Mouse (Mus musculus) CH12.LX (cell line): ENCODE data around the gene Cdv3. TPM values are rescaled to one million over a fixed set of nuclear protein-coding genes. Genes with fewer than 3 reads are reported as not detected.

Experiments
- DNase-seq: peaks from one replicate; pipeline ENCODE4 v3.0.0-alpha.2; 2013; ENCODE audit errors: extremely low read depth
- H3K27ac ChIP-seq: 2 replicates; pipeline ENCODE4 v1.5.1; 2012; ENCODE audit warnings: low read depth, mild to moderate bottlenecking, control low read depth, moderate library complexity; ENCODE audit not compliant: insufficient read depth
- H3K27me3 ChIP-seq: replicated peaks from 2 replicates; pipeline ENCODE3; 2012; ENCODE audit warnings: inconsistent platforms
- H3K36me3 ChIP-seq, 2 experiments: replicated peaks in 1 of 2; 2 replicates each; pipeline versions ENCODE3 to v1.6.1; 2012; ENCODE audit warnings: inconsistent platforms in 1 of 2, low read length in 1 of 2, mild to moderate bottlenecking in 1 of 2, mixed read lengths in 1 of 2, moderate library complexity in 1 of 2; ENCODE audit not compliant: control insufficient read depth in 1 of 2, insufficient read depth in 1 of 2
- H3K4me1 ChIP-seq, 2 experiments: 2 replicates each; pipeline ENCODE4 v1.6.1; 2012; ENCODE audit warnings: inconsistent platforms in 1 of 2, moderate library complexity in 1 of 2; ENCODE audit not compliant: insufficient read depth in 2 of 2, control insufficient read depth in 1 of 2
- H3K4me2 ChIP-seq: 2 replicates; pipeline ENCODE4 v1.6.1; 2012; ENCODE audit warnings: low read depth, mild to moderate bottlenecking, control low read depth; ENCODE audit not compliant: poor library complexity, insufficient read depth, severe bottlenecking
- H3K4me3 ChIP-seq, 3 experiments: fragments of 150-350 bp in 1 of 3; sonication (generic) in 1 of 3; replicated peaks in 1 of 3; 2 replicates each; pipeline versions ENCODE3 to v1.5.1; 2011 to 2012; ENCODE audit warnings: low read depth in 2 of 3, low read length in 2 of 3, mild to moderate bottlenecking in 2 of 3, moderate library complexity in 2 of 3, control low read depth in 1 of 3, improper control_type of control experiment in 1 of 3, inconsistent platforms in 1 of 3, mixed read lengths in 1 of 3; ENCODE audit not compliant: poor library complexity in 1 of 3
- H3K79me2 ChIP-seq: replicated peaks from 2 replicates; pipeline ENCODE4 v1.6.1; 2012; ENCODE audit warnings: mild to moderate bottlenecking, moderate library complexity; ENCODE audit not compliant: control insufficient read depth, poor library complexity, insufficient read depth, severe bottlenecking; ENCODE audit errors: extremely low read depth
- H3K9ac ChIP-seq: 2 replicates; pipeline ENCODE4 v1.6.1; 2012; ENCODE audit warnings: low read depth, mild to moderate bottlenecking, control low read depth, moderate library complexity; ENCODE audit not compliant: insufficient read depth
- H3K9me3 ChIP-seq: replicated peaks from 2 replicates; pipeline ENCODE3; 2012; ENCODE audit warnings: low read length, inconsistent platforms, mixed read lengths
- BHLHE40 ChIP-seq: IDR thresholded peaks from 2 replicates; pipeline ENCODE4 v1.6.1; 2011; ENCODE audit warnings: mild to moderate bottlenecking, low read depth, low read length, improper control_type of control experiment
- EP300 ChIP-seq: IDR thresholded peaks from 2 replicates; pipeline ENCODE4 v1.6.1; 2011; ENCODE audit warnings: low read length, improper control_type of control experiment
- ETS1 ChIP-seq: conservative IDR thresholded peaks from 2 replicates; pipeline ENCODE4 v1.6.1; 2012; ENCODE audit warnings: low read depth, mild to moderate bottlenecking, inconsistent platforms, low read length, improper control_type of control experiment, moderate library complexity
- IRF4 ChIP-seq: IDR thresholded peaks from 2 replicates; pipeline ENCODE4 v1.6.1; 2014; ENCODE audit warnings: low read depth, mild to moderate bottlenecking, inconsistent platforms, low read length, improper control_type of control experiment
- JUND ChIP-seq: conservative IDR thresholded peaks from 2 replicates; pipeline ENCODE4 v1.6.1; 2011; ENCODE audit warnings: low read depth, low read length, improper control_type of control experiment
- MAX ChIP-seq: IDR thresholded peaks from 2 replicates; pipeline ENCODE4 v1.6.1; 2011; ENCODE audit warnings: low read length, improper control_type of control experiment
- NELFE ChIP-seq: IDR thresholded peaks from 2 replicates; pipeline ENCODE4 v1.6.1; 2011; ENCODE audit warnings: low read depth, low read length, improper control_type of control experiment
- NRF1 ChIP-seq: IDR thresholded peaks from 2 replicates; pipeline ENCODE4 v1.6.1; 2014; ENCODE audit warnings: low read depth, mild to moderate bottlenecking, inconsistent platforms, low read length, improper control_type of control experiment, moderate library complexity
- PAX5 ChIP-seq: IDR thresholded peaks from 2 replicates; pipeline ENCODE4 v1.6.1; 2012; ENCODE audit warnings: low read length, inconsistent platforms, mixed read lengths
- SMC3 ChIP-seq: IDR thresholded peaks from 2 replicates; pipeline ENCODE4 v1.6.1; 2011; ENCODE audit warnings: low read depth, low read length, improper control_type of control experiment
- TCF12 ChIP-seq: IDR thresholded peaks from 2 replicates; pipeline ENCODE4 v1.6.1; 2014; ENCODE audit warnings: low read depth, mild to moderate bottlenecking, inconsistent platforms, low read length, improper control_type of control experiment
- USF1 ChIP-seq: IDR thresholded peaks from 2 replicates; pipeline ENCODE4 v1.6.1; 2014; ENCODE audit warnings: low read depth, mild to moderate bottlenecking, inconsistent platforms, low read length, improper control_type of control experiment
- ZKSCAN1 ChIP-seq: IDR thresholded peaks from 2 replicates; pipeline ENCODE4 v1.6.1; 2012; ENCODE audit warnings: low read depth, inconsistent platforms, low read length, improper control_type of control experiment, borderline replicate concordance
- dilution Hi-C: fragments of 300-500 bp; cut with MboI; formaldehyde crosslinking; loops from 2 replicates; pipeline ENCODE4 v1.14.3; 2020; ENCODE audit warnings: low sequenced_read_pairs; ENCODE audit not compliant: extremely low pct_unique_long_range_greater_than_20kb, extremely low pct_ligation_motif_present
- in situ Hi-C: fragments of 300-500 bp; cut with MboI; formaldehyde crosslinking; loops from 3 replicates; pipeline ENCODE4 v1.14.3; 2019; ENCODE audit warnings: low sequenced_read_pairs, low pct_ligation_motif_present, low pct_unique_long_range_greater_than_20kb, mixed read lengths
- polyA plus RNA-seq: library from polyadenylated mRNA; unstranded; fragments of >175 nt; gene quantifications from 2 replicates; pipeline ENCODE4 v1.2.1, GENCODE M21; 2012; ENCODE audit warnings: low read depth; ENCODE audit not compliant: insufficient read length
- total RNA-seq, 2 experiments: library from RNA; depleted of rRNA; stranded (reverse); fragments of 300-350 nt in 1 of 2; fragments of >200 nt in 1 of 2; gene quantifications; 2 replicates each; pipeline ENCODE4 v1.2.3; 2012 to 2014

The Cdv3 gene
- total and polyA plus RNA-seq, 3 experiments = 189 to 341 (median 281) TPM

DNA sequence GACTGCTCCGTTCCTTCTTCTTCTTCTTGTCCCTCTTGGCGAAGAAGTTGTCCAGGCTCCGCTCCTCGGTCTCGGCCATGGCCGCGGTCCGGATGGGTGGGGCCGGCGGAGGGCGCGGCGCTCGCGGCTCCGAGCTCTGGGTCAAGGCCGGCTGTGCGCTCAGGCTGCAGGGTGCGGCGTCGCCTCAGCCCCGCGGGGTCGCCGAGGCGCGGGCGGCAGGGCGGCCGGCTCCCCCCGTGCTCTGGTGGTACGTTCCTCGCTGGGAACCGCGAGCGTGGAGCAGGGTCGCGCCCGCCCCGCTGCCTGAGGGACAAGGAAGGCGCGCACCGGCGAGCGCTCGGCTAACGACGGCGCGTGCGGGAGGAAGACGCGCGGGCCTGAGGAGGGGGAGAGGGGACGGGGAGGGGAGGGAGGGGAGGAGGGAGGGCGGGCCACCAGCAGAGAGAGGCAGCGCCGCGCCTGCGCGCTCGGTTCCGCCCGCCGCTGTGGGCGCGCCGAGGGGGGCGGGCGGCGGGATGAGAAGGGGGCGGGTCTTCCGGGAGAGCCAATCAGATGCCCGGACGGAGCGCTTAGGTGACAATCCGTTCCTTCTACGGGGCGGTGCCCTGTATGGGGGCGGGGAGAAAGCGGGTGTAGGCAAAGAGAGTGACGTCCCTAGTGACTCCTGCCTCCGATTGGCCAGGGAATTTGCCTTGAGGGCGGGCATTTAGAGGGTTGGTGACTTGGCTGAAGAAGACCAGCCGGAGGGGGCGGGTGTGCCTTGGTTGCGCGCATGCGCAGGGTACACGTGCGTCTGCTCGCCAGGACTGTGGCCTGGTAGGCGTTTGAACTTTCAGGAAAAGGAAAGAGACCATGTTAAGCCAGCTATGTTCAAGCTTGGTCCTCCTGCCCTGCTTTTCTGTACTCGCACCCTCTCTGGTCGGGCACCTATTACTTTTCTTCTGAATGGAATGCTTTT, at the start of gene Cdv3 (continued):
- no peak for TF ChIP-seq IRF4

DNA sequence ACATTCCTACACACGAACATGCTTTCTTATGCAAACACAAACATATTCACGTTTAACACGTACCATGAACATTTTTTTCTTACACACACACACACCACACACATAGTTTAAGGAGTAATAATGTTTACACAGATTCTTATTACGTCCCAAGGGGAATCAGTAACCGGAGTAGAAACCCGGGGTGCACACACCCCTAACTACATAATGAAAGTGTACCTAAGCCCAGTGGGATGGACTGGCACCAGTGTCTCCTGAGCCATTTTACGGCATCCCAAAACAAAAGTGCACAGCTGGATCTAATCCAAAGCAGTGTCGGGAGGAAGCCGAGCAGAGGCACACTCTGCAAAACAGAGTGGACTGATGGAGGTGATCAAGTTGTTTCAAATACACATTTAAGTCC, 47.8 kb upstream of the Cdv3 start:
- Histone ChIP-seq H3K4me3 (no peak overlapping the region), H3K9ac (no peak overlapping the region), H3K9me3 (peaks cover 4% of the 10 kb centered on the region), H3K27ac (no peak overlapping the region), H3K27me3 (no peaks in the 10 kb centered on the region), H3K4me2 (no peak overlapping the region), H3K79me2 (no peaks in the 10 kb centered on the region), H3K36me3 (no peaks in the 10 kb centered on the region), H3K4me1 (no peaks in the 10 kb centered on the region)
- dilution Hi-C loops (no loop called here), in situ Hi-C loops (no loop called here)
- no peak for TF ChIP-seq ZKSCAN1
- no peak for TF ChIP-seq SMC3
- TF ChIP-seq EP300 = no peak
- TF ChIP-seq USF1 = no peak
- TF ChIP-seq PAX5 = no peak
- TF ChIP-seq NRF1 = no peak
- no peak for TF ChIP-seq ETS1
- TF ChIP-seq TCF12 = no peak
- TF ChIP-seq JUND = no peak
- TF ChIP-seq BHLHE40 = no peak
- DNase-seq = no peak

- no peaks in the 10 kb centered on the region for H3K9me3 ChIP-seq
- in situ Hi-C loops = no loop called here
- H3K4me2 ChIP-seq = no peak overlapping the region
- no peaks in the 10 kb centered on the region for H3K36me3 ChIP-seq
- no peak overlapping the region for H3K9ac ChIP-seq
- no peak overlapping the region for H3K4me3 ChIP-seq
- no peak for TF ChIP-seq NELFE
- TF ChIP-seq MAX = no peak
- TF ChIP-seq ZKSCAN1 = no peak
- TF ChIP-seq, all 38 proteins: peak for 0
- H3K27me3 ChIP-seq = no peaks in the 10 kb centered on the region
- H3K27ac ChIP-seq = no peak overlapping the region
- dilution Hi-C loops = no loop called here
- H3K4me1 ChIP-seq = no peaks in the 10 kb centered on the region
- DNase-seq = no peak
- no peaks in the 10 kb centered on the region for H3K79me2 ChIP-seq
Observed at GRCm38 (mm10) chr9:103409119-103409518, 43.5 kb upstream of the Cdv3 start.
